Mouse (Mus musculus): ENCODE measurements around the gene Taok3. TPM values are rescaled to one million over a fixed set of nuclear protein-coding genes. Genes with fewer than 3 reads are reported as not detected.
A peak's percentile ranks its signal among the peaks of the same experiment; 100 is the strongest.

Taok3 gene
- polyA plus RNA-seq, 2 experiments, result 17.1 to 43.3 TPM

- Histone ChIP-seq H3K4me3 (ENCODE audit: insufficient read depth in 1 of 2, low read depth in 2 of 2, low read length in 2 of 2) (no peak overlapping the region), H3K9me3 (ENCODE audit: control insufficient read depth, low read length) (peaks cover 5% of the 10 kb centered on the region), H3K27me3 (ENCODE audit: control insufficient read depth, insufficient read depth, low read length) (no peaks in the 10 kb centered on the region), H3K4me2 (ENCODE audit: low read depth) (no peak overlapping the region), H3K4me1 (replicated peaks; ENCODE audit: control insufficient read depth in 2 of 2, insufficient read depth in 2 of 2, low read length in 1 of 2) (peaks cover 12 to 32% of the 10 kb centered on the region in 2 experiments; a peak in 3 of 4 replicates), H3K36me3 (replicated peaks; ENCODE audit: control insufficient read depth, insufficient read depth, low read depth) (peaks cover 12% of the 10 kb centered on the region), H3K9ac (replicated peaks) (no peak overlapping the region), H3K27ac (no peak overlapping the region)
- no peak for ATAC-seq (ENCODE audit: insufficient read depth)
- TF ChIP-seq CTCF (IDR thresholded peaks at IDR 0.05; ENCODE audit: low read depth) (no peak), EP300 (IDR thresholded peaks at IDR 0.05; ENCODE audit: low read depth) (no peak)
- DNase-seq (ENCODE audit: low read depth in 3 of 3, low spot score in 3 of 3), result no peak
Measured at GRCm38 (mm10) chr5:117146165-117146564, 26.2 kb downstream of the Taok3 start.

GRCm38 (mm10) chr5:117147187-117148095, 27.5 kb downstream of the Taok3 start:
- WGBS (ENCODE audit: insufficient replicate concordance), result 86% methylated on average over 16 of the region's 16 CpGs

DNA sequence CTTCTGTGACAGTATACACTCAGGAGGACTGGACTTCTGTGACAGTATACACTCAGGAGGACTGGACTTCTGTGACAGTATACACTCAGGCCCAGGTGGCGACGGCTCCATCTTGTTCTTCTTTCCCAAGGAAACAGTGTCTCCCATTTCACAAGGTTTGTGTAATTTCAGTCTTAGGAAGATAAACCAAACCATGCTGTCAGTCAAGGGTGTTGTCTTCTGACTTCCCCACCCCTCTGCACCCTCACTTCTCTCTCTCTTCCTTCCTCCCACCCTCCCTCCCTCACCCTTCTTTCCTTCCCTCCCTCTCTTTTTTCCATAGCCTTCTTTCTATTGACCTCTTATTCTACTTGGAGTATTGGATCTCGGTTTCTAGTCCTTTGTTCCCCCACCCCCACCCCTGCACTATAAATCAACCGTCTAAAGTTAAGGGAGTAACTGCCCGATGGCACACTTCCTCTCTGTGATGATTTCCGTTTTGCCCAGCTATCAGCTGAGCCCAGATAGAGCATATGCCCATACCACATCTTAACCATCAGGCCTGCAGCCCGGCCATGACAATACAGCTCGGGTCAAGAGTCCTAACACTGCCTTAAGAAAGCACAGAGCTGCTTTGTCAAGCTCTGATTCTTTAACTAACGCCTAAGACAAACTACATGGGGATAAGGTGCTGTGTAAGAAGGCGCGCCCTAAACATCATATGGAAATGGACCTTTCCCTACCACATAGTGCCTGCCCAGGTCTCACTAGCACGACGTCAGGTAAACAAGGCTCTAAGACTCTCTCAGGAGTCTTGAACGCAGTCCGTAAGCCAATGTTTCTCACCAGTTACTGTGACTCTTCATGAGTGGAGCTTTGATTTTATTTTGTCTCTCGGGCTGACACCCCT, 29.4 kb downstream of the Taok3 start:
- peak; percentile 54 for TF ChIP-seq EP300 (IDR thresholded peaks at IDR 0.05; ENCODE audit: low read depth)
- TF ChIP-seq CTCF (IDR thresholded peaks at IDR 0.05; ENCODE audit: low read depth), result no peak
- H3K9me3 ChIP-seq (ENCODE audit: control insufficient read depth, low read length), result peaks cover 5% of the 10 kb centered on the region
- no peak overlapping the region for H3K9ac ChIP-seq (replicated peaks)
- H3K36me3 ChIP-seq (replicated peaks; ENCODE audit: control insufficient read depth, insufficient read depth, low read depth), result peaks cover 31% of the 10 kb centered on the region
- WGBS (ENCODE audit: insufficient replicate concordance), result 26% methylated on average over 16 of the region's 16 CpGs
- peak overlapping the region; percentile 18; the same call in 1 of the 2 replicates for H3K4me2 ChIP-seq (ENCODE audit: low read depth)
- no peak overlapping the region; the same call in 1 of the 2 replicates for H3K27ac ChIP-seq
- H3K27me3 ChIP-seq (ENCODE audit: control insufficient read depth, insufficient read depth, low read length), result no peaks in the 10 kb centered on the region
- H3K4me1 ChIP-seq (replicated peaks; ENCODE audit: control insufficient read depth in 2 of 2, insufficient read depth in 2 of 2, low read length in 1 of 2), result peaks cover 12 to 14% of the 10 kb centered on the region in 2 experiments; a peak in 3 of 4 replicates
- DNase-seq (ENCODE audit: low read depth in 3 of 3, low spot score in 3 of 3) (no peak), ATAC-seq (ENCODE audit: insufficient read depth) (peak; percentile 50; the same call in 1 of the 2 replicates)
- no peak overlapping the region for H3K4me3 ChIP-seq (ENCODE audit: insufficient read depth in 1 of 2, low read depth in 2 of 2, low read length in 2 of 2)

More at GRCm38 (mm10) chr5:117147187-117148095, 27.5 kb downstream of the Taok3 start:
- H3K27ac ChIP-seq, result no peak overlapping the region
- peaks cover 25% of the 10 kb centered on the region for H3K36me3 ChIP-seq (replicated peaks; ENCODE audit: control insufficient read depth, insufficient read depth, low read depth)
- H3K9ac ChIP-seq (replicated peaks), result no peak overlapping the region
- no peak overlapping the region for H3K4me2 ChIP-seq (ENCODE audit: low read depth)
- DNase-seq (ENCODE audit: low read depth in 3 of 3, low spot score in 3 of 3) (no peak), ATAC-seq (ENCODE audit: insufficient read depth) (no peak)
- no peak overlapping the region for H3K4me3 ChIP-seq (ENCODE audit: insufficient read depth in 1 of 2, low read depth in 2 of 2, low read length in 2 of 2)
- peaks cover 12 to 29% of the 10 kb centered on the region in 2 experiments; a peak in 3 of 4 replicates for H3K4me1 ChIP-seq (replicated peaks; ENCODE audit: control insufficient read depth in 2 of 2, insufficient read depth in 2 of 2, low read length in 1 of 2)
- TF ChIP-seq CTCF (IDR thresholded peaks at IDR 0.05; ENCODE audit: low read depth) (peak; percentile 58), EP300 (IDR thresholded peaks at IDR 0.05; ENCODE audit: low read depth) (no peak)
- H3K27me3 ChIP-seq (ENCODE audit: control insufficient read depth, insufficient read depth, low read length), result no peaks in the 10 kb centered on the region
- peaks cover 5% of the 10 kb centered on the region for H3K9me3 ChIP-seq (ENCODE audit: control insufficient read depth, low read length)

- Histone ChIP-seq H3K4me1 (replicated peaks; ENCODE audit: control insufficient read depth in 2 of 2, insufficient read depth in 2 of 2, low read length in 1 of 2) (peaks cover 12% of the 10 kb centered on the region in 2 experiments; a peak in 3 of 4 replicates), H3K27me3 (ENCODE audit: control insufficient read depth, insufficient read depth, low read length) (no peaks in the 10 kb centered on the region), H3K36me3 (replicated peaks; ENCODE audit: control insufficient read depth, insufficient read depth, low read depth) (peaks cover 28% of the 10 kb centered on the region), H3K9me3 (ENCODE audit: control insufficient read depth, low read length) (peaks cover 5% of the 10 kb centered on the region), H3K4me2 (ENCODE audit: low read depth) (no peak overlapping the region), H3K4me3 (ENCODE audit: insufficient read depth in 1 of 2, low read depth in 2 of 2, low read length in 2 of 2) (no peak overlapping the region), H3K9ac (replicated peaks) (no peak overlapping the region), H3K27ac (no peak overlapping the region)
- ATAC-seq (ENCODE audit: insufficient read depth), result no peak
- no peak for DNase-seq (ENCODE audit: low read depth in 3 of 3, low spot score in 3 of 3)
- 48% methylated on average over 5 of the region's 5 CpGs for WGBS (ENCODE audit: insufficient replicate concordance)
- TF ChIP-seq CTCF (IDR thresholded peaks at IDR 0.05; ENCODE audit: low read depth) (no peak), EP300 (IDR thresholded peaks at IDR 0.05; ENCODE audit: low read depth) (no peak)
Measured at GRCm38 (mm10) chr5:117150068-117150467, 30.1 kb downstream of the Taok3 start.
